Mouse (Mus musculus): ENCODE results near the gene Plpp6.
A peak's percentile ranks its signal among the peaks of the same experiment; 100 is the strongest.

Gene Plpp6

DNA sequence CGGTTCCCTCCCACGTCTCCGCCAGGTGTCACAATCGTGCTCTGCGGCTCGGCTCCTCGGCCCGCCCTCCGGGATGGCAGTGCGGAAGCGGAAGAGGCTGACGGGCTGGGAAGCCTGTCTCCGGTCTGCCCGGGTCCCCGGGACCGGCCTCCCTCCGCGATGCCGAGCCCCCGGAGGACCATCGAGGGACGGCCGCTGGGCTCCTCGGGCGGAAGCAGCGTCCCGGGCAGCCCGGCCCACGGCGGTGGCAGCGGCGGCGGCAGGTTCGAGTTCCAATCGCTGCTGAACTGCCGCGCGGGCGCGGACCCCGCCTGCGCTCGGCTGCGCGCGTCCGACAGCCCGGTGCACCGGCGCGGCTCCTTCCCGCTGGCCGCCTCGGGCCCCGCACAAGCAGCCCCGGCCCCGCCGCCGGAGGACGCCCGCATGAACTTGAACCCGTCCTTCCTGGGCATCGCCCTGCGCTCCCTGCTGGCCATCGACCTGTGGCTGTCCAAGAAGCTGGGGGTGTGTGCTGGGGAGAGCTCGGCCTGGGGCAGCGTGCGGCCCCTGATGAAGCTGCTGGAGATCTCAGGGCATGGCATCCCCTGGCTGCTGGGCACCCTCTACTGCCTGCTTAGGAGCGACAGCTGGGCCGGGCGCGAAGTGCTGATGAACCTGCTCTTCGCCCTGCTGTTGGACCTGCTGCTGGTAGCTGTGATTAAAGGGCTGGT, at the start of gene Plpp6:
TSS of gene Plpp6 (plus strand) at position 112 of the 710 bp plus-strand sequence.
- DNase-seq (ENCODE audit: low spot score): peak; percentile 78

DNA sequence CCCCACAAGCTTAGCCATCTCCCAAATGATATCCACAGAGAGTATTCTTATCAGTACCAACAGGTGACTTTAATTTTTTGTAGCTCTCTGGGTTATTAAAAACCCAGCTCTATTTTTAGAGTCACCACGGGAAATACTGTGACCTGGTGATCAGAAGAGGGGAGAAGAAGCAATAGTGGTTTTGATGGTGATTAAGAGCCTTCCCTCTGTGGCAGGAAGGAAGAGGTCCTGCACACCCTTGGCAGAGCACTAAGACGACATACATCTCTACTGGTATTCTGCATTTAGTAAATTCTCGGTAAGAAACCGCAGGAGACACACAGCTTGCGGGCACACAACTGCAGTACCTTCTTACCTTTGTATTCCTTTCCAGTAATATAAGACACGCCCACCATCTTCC, 49.2 kb upstream of the Plpp6 start:
- DNase-seq (ENCODE audit: low spot score): no peak

DNA sequence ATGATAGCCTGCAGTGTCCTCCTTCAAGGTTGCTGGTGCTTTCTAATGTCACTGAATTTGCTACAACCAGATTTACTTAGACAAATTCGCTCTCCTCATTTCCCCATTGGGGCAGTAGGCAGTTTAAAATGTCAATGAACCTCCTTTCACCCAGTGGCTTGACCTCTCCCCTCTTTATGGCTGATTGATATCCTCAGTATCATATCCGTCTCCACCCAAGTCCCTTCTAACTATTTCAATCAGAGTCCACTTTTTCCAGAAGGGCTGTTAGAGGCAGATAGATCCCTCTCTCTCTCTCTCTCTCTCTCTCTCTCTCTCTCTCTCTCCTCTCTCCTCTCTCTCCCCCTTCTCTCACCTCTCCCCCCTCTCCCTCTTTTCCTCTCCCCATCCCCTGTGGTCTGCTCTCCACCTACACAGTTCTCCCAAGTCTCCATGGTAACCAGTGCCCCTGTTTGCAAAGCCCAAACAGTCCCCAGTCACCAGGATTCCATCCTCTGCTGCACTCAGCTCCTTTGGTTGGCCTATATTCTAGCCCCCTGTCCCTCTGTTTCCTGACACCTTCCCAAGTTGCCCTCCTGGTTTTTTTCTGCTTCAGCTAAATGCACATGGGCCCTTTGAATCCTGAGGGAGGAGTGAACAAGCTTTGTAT, 48.0 kb upstream of the Plpp6 start:
- no peak for DNase-seq (ENCODE audit: low spot score)

DNA sequence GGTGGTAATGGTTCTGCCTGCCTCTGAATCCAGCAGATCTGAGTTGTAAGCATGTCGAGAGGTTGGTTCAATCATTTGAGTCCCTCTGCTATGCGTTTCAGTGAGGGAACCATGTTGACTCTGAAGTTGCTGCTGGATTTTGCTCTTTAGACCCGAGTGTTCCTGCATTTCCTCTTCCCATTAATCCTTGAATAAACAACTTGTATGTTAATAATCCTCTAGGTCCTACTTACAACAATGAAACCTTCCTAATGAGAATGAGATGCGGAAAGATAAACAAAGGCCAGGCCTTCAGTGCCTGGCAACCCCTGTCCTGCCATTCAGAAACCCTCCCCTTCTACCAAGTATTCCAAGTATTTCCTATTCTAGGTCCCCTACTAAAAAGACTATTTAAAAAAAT, 47.3 kb upstream of the Plpp6 start:
- DNase-seq (ENCODE audit: low spot score): no peak

DNA sequence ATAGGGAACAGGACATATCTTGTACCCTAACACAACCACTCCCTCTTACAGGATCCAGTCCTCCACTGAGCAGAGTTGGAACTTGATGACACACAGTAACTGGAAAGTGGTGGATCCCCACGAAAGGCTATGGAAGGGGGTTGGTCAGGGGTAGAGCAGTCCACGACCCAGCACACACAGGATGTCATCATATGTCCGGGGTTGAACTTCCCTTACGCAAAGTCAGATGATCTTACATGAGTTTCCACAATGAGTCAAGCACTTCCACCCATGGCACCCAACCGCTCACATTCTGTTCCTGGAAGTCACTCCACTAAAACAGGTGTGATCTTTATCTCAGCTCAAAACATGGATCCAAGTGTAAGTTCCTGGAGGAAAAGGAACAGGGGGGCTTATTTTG, 45.9 kb upstream of the Plpp6 start:
- DNase-seq (ENCODE audit: low spot score): no peak

DNA sequence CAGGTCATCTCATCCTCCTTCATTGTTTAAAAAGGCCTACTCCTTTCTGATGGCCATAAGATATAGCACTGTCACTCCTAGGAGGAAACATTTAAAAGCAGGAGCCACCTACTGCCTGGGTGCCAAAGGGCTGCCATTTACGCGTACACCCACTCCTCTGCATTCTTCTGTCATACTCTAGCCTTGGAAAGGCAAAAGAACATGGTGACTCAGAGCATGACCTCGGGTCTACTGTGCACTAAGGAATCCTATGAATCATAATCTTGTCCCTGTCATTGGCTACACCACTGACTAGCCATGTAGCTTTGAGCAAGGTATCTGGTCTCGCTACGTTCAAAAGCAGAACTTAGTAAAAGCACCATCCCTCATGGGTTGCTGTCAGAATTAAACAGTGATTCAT, 37.4 kb upstream of the Plpp6 start:
- no peak for DNase-seq (ENCODE audit: low spot score)

DNA sequence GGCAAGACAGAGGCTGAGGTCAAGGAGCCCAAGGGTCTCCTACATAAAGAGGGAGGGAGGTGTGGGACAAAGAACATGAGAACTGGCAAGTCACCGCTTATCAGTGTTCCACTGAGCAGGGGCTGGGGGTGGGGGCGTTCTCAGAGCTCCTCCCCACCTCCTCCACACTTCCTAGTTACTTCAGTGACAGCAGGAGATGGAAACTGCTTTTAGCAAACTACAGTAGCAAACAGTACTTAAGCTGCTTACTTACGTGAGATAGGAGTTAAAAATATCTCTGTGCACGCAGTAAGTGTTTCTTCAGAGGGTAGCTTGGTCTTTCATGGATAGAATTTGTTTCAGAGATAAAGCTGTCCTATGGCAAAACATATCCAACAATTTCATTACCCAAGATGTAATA, 36.4 kb upstream of the Plpp6 start:
- DNase-seq (ENCODE audit: low spot score): no peak

DNA sequence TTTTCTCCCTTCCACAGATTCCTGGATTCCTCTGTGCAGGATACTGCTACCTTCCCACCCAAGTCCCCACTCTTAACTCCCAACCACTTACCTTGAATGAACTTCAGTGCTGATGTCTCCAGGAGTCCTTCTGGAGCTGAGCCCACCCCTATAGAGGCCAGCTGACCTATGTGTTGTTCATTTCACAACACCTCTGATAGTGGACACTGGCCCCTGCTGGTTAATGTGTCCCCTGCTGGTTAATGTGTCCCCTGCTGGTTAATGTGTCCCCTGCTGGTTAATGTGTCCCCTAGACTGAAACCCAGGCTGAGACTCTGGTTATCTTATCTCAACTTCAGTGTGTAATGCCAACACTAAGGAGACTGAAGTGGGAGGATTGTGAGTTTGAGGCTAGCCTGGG, 34.7 kb upstream of the Plpp6 start:
- DNase-seq (ENCODE audit: low spot score): no peak

DNA sequence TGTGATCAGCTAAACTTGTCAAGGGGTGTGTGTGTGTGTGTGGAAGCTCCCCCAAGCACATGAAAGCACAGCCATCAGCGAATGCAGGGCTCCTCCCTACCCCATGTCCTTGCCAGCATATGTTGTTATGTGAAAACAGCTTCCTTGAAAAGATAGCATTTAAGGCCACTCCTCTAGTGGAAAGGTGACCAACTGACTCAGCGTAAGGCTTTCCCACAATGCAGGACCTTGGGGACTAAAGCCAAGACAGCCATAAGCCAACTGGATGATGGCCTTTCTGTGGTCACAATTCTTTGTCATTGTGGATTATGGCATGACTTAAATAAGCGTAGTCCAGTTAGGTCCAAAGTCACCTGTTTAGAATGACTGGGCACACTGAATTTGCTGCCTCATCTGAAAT, 28.9 kb upstream of the Plpp6 start:
- DNase-seq (ENCODE audit: low spot score): no peak

DNA sequence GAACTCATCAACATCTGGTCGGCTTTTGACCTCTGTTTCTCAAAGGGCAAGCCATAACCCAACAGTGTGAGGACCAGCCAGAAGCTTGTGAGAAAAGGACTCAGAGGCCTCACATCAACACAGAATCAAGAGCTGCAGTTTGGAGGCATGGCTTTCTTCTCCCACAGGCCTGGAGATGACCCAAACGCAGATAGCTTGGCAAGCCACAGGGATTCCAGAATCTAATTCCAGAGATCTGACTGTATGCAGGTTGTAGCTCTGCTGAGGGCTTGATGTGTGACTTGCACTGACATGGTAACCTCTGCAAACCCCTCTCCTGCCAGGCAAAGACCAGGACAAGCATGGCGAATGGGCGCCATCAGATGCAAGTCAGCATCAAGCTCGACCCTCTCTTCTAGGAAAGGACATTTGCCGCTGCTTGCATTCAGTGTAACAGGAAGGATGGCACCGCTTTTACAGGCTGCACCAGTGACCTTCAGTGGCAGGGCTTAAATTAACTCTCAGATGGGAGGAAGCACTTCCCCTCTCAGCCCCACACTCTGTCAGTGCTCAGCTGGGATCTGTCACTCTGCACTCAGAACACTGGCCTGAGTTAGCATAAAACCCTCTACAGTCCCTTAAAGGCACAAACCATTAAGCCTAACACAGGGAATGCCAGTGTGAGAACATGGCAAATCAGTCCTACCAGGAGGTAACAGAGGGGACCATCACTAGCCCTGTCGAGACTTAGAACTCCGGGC, 23.4 kb upstream of the Plpp6 start:
- DNase-seq (ENCODE audit: low spot score): no peak

DNA sequence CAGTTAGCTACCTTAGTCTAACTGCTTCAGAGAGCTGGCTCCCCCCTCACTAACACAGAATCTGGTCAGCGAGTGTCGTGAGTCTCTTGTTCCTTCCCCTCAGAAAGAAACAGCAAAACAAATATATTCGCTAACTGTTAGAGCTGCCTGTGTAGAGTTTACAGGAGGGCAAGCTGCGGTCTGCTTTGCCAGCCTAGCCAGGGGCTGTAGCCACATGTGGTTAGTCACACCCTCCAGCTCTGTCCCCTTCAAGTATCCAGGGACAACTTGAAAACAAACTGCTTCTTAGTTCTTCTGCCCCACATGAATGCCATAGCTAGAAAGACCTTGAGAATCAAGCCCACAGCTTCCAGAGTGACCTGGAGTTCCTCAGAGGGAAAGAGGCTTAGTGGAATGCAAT, 22.5 kb upstream of the Plpp6 start:
- no peak for DNase-seq (ENCODE audit: low spot score)

DNA sequence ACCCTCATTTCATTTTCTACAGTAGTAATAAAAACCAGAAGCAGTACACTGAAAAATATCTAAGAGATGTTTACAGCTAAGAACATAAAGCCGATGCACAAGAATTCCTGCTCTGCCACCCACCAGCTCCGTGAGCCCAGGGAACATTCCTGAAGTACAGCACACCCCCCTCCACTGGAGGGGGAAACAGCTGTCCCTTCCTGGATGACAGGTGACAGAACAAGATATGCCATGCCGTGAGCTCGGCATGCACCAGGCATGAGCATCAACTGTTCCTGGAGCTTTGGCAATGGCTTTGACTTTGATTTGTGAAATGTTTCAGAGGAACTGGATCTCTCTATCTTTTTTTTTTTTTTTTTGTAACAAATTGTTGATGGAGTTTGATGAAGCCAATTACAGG, 17.0 kb upstream of the Plpp6 start:
- DNase-seq (ENCODE audit: low spot score): no peak

DNA sequence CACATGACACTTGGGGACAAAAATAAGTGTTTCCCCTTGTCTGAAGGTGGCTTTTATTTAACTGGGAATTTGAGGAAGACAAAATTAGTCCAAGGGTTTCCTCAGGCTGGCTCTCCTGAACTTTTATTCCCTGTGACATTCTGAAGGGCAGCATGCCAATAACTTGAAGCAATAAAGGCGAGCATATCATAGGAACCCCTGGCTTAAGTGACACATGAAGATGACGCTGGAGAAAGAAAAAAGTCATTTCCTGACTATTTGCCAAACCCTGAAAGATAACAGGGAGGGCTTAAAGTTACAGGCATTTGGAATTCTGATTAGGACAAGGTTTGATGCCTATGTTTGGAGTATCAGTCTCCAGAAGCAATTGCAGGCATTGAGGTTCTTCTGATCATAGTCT, 16.4 kb upstream of the Plpp6 start:
- DNase-seq (ENCODE audit: low spot score): no peak

DNA sequence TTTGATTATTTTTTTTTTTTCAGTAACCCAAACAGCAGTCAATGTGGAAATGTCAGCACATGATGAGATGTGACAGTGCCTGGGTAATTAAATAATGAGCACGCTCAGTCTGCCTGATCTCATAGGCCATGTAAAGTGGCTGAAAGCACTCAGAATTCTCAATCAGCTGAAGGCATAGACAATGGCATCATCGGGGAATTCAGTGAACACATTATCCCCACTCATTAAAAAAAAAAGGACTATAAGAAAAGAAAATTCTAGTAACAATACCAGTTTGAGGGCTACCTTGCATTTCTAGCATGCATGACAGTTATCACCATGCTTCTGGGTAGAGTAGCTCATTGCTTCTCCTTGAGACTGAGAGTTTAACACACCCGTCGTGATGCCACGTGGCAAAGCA, 12.5 kb upstream of the Plpp6 start:
- no peak for DNase-seq (ENCODE audit: low spot score)

DNA sequence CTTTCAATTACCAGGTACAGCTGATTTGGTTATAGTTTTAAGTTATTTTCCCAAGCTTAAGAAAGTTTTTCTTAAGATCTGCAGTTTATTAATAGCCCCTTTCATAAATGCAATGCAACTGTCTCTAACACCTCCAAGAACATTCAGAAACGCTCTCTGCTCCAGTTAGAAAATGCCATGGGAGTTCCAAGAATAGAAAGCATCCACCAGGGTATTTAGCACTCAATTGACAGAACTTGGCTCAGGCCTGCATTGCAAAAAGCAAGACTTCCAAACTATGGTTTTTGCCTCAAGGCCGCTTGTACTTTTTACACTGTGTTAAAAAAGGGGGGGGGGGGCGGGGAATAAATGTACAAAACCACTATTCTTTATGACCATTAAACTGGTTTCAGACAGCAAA, 640 bp upstream of the Plpp6 start:
- no peak for DNase-seq (ENCODE audit: low spot score)

DNA sequence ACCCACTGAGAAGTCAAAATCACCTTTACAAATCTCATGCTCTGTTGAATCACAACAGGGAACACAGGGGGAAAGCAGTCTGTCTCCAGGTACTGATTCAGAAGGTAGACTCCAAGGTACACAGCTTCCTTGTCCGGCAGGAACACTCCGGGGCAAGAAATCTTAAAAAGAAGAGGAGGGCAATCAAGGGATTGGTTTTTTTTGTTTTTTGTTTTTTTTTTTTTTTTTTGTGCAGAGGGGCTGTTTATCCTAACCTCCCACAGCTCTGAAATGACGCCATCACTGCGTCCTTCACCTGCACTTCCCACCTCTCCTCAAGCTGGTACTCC, 276 bp upstream of the Plpp6 start:
- DNase-seq (ENCODE audit: low spot score): no peak

DNA sequence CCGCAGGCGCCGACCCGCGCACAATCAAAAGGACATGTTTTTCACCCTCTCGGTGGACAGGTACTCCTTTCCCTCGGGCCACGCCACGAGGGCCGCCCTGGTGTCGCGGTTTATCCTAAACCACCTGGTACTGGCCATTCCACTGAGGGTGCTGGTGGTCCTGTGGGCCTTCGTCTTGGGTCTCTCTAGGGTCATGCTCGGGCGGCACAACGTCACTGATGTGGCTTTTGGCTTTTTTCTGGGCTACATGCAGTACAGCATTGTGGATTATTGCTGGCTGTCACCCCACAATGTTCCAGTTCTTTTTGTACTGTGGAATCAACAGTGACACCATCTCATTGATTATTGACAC, 775 bp downstream of the Plpp6 start:
- no peak for DNase-seq (ENCODE audit: low spot score)

DNA sequence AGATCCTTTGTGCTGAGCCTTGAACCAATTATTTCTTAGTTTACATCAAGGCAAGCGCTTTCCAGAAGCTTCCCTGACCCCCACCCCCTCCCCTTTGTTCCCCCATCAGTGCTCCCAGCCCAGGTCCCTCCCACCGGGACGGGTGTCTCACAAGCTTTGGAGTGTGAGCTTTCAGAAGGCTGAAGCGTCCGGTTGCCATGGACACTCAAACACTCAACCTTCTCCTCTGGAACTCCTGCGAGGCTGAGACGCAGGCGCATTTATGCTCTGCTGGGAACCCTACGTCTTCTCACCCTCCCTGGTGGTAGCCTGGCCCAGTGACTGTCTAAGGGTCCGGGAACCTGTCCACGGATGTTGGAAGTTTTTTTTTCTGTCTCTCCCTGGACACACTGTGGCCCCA, 3.9 kb downstream of the Plpp6 start, which contains the start of gene 4430402I18Rik:
TSS of gene 4430402I18Rik (minus strand) at position 149 of the 400 bp plus-strand sequence.
- DNase-seq (ENCODE audit: low spot score): no peak

DNA sequence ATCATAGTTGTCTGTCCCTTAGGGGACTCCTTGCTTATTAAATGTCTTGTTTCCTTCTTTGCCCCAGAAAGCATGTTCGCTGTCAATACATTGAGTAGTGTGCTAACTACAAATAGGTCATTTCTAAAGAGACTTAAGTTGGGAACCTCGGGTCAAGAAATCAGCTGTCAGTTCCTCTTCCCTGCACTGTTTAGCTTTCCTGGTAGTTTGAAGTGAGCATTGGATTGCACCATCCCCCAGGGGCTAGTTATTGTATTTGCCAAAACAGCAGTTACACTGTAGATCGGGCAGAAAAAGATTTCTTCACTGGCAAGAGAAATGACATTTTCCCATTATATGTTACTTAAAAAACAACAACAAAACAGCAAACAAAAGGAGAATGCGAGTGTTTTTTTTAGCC, 4.4 kb downstream of the Plpp6 start:
- DNase-seq (ENCODE audit: low spot score): no peak

DNA sequence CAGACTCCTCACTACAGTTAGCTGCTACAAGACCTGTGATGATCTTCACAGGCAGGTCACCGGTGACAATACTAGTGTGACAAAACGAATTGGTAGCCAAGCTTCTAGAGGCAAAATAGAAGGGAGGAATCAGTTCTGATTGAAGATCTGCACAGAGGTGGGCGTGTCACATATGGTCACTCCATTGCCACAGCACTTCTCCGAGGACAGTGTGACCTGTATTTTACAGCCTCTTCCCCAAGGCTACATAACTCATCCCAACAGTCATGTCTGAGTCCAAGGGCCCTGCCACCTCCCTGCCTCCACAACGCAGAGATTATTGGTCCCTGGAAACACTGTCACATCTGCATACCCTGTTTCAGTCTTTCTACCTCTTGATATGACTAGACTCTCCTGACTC, 5.5 kb downstream of the Plpp6 start:
- DNase-seq (ENCODE audit: low spot score): no peak

DNA sequence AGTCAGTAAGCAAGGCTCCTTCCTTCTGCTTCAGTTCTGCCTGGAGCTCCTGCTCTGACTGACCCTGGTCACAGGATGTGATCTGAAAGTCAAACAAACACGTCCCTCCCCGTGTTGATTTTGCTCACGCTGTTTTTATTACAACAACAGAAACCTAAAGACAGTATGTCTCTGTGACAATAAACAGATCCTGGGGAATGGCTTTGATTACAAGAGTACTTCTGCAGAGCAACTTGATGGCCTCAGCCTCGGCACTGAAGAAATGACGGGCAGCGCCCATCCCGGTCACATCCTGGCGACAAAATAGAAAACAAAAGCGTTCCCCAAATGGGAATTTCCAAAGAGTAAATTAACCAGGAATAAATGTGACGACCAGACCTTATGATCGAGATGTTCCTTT, 6.5 kb downstream of the Plpp6 start:
- no peak for DNase-seq (ENCODE audit: low spot score)

DNA sequence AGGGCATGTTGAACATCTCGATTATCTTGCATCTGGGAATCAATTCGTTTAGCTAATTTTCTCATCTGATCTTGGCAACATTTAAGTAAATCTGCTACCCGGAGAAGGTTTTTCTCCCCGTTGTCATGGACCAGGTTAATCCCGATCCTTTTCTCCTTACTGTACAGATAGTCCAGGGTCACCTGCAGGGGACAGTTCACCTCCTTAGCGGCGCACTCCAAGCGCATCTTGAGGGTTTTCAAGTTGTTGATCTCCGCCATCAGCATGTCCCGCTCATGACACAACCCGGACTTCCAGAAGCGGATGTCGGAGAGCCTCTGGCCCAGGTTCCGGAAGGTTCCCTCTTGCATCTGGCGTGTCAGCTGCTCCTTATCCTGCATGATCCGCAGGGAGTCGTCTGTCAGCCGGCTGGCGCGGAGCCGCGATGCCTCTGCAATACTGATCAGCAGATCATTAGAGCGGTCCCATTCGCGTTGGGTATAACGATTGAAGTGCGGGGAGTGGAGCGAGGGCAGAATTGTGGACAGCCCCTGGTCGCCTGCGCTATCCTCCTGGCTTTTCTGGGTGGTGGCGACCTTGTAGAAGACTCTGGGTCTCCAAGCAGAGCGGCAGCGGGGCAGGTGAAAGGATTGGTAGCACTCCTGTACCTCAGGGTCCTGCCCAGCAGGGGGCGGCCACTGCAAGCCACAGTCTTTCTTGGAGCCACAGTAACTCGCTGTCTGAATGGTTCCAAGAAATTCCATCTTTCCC, 11.3 kb downstream of the Plpp6 start:
- DNase-seq (ENCODE audit: low spot score): peak; percentile 66

DNA sequence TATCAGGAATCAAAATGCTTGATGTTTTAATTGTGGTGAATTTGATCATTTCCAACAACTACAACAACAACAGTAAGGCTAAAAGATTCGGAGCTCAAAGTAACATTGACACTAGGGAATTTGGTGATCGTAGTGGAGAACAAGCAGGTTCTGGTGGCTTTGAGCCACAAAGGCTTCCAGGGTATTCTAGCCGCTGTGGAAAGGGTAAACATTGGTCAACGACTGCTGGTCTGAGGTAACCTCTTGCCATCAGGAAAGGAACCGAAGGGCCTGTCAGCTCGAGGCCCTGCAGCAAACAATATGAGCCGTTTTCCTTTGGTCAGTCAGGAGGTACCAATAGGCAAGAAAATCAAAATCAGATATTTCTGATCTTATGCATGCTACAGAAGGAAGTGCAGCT, 18.9 kb downstream of the Plpp6 start:
- DNase-seq (ENCODE audit: low spot score): no peak

All from T-cell, adult 2 months (primary cell).